Mouse (Mus musculus) A20 (cell line): ENCODE measurements around the gene Celsr1.
"Not testable (repeated sequence)": the region's sequence is repeated elsewhere in the genome, so short reads cannot be mapped to it uniquely, and the experiment has no call there.

ENCODE experiments used
- DNase-seq: peaks from one replicate; pipeline ENCODE4 v3.0.0-alpha.2; 2011; ENCODE audit warnings: low read depth, low spot score

Gene Celsr1

DNA sequence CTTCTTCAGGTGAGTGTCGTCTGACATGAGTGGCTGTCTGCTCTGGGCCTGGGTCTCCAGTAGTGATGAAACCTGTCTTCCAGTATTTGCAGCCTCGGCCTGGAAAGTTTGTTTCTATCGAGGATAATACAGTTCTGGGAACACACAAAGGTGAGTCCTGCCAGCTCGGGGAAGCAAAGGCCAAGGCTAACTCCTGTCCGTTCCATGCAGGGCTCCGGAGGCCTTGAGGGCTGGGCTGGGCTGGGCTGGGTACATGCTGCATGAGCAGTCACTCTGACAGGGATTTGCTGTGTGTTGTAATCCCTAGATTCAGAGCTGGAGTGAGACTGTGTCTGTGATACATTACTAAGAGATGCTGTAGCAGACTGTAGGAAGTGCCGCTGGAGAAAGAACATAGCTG lies 139.7 kb downstream of the Celsr1 start:
- no peak for DNase-seq

DNA sequence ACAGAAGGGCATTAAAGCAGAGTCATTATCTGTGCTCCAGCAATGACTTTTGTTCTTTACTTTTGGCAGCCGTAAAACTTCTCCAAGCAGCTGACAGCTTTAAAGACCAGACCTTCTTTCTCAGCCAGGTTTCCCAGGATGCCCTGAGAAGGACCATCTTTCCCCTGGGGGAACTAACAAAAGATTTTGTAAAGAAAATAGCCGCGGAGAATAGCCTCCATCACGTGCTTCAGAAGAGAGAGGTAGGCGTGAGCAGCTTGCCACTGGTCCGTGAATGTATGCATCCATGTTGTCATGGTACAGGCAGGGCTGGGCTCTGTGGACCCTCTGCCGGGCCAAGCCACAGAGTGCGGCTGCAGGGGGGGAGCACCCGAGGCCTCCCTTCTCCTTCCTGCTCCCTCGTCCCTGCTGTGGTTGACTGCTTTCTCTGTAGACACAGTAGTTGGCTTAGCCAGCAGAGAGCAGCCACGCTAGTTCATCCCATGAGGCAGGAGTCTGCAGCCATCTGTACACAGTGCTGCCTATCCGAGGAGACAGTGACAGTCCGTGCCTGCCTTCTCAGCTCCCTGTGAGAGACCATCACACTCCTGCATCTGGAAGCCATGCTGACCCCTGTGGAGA lies 141.0 kb downstream of the Celsr1 start:
- no peak for DNase-seq

DNA sequence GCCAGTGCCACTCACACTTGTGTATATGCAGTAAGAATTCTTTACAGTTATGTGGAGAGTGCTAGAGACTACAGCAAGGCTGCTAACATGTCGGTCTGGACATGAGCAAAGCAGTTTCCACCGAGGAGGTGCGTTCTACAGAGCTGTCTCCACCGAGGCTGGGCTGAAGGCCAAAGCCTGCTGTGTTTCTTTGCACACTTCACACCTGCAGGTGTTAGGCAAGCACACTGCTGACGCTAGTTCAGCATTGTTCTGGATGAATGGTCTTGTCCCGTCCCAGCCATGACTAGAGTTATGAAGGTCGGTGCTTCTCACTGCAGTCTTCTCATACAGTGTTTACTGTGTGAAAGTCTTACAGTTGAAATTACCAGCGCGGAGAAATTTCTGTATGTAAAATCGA lies 141.6 kb downstream of the Celsr1 start:
- DNase-seq, result no peak

DNA sequence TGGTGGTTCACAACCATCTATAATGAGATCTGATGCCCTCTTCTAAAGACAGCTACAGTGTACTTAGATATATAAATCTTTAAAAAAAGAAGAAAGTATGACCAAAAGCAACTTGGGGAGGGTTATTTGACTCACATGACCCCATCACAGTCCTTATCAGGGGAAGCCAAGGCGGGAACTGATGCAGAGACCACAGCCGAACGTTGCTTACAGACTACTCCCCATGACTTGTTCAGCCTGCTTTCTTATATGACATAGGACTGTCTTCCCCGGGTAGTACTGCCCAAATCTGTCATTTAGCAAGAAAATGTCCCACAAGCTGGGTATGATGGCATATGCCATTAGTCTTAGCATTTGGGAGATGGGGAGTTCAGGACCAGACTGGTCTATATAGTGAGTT lies 144.3 kb downstream of the Celsr1 start:
- no peak for DNase-seq

DNA sequence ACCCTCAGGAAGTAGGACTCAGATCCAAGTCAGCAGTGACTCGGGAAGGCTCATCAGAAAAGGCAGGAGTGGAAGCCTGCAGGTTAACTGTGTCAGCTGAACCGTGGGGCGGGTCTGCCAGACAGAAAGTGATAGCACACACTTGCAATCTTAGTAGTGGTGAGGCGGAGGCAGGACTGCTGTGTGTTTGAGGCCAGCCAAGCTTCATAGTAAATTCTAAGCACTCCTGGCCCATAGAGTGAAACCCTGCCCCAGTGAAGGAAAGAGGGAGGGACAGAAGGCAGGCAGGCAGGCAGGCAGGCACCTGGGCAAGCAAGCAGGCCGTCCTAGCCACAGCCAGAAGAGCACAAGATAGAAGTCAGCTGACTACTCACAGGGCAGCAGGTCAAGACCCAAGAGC lies 148.0 kb downstream of the Celsr1 start:
- no peak for DNase-seq

DNA sequence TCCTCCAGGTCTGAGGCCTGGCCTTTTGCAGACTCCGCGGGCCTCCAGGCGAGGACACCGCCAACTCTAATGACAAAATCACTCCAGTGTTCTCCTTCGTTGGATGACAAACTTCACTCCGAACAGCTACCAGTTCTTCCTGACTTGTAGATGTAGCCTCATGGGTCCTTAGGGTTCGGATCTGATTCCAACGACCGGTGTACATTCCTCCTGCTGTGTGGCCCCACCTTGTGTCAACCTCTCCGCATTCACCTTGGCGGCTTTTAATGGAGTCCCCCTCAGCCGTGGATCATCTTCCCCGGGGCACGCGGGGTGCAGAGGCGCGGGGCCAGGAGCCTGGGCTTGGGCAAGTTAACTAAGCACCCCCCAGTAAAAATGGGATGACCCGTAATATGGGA lies 154.1 kb downstream of the Celsr1 start:
- no peak for DNase-seq

DNA sequence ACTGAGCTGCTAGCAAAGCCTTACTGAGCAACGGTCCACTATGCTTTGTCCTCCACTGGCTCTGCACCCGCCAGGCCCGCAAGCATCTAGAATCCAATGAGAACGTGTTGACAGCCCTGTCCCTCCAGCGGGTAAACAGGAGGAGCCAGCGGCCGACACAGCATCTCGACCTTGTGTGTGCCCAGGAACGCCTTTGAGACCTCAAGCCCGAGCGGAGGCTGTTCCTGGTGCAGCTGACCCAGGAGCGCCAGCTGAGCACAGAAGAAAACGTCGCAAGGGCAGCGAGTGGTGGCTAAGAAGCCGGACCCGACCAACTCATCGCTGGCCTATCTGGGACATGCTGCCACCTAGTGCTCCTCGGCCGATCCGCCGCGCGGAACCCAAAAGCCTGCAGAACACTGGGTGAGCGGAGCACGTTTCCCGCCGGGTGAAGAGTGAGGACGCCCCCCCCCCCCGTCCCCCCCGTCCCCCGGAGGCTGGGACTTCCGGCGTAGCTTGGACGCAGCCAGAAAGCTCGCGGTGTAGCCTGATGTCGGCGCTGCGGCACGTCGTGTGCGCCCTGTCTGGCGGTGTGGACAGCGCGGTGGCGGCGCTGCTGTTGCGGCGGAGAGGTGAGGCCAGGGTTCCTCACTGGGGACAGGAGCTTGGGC lies 154.6 kb downstream of the Celsr1 start, which contains the start of gene Trmu:
Gene Trmu, plus strand, starts transcription at position 465 of the 650 bp plus-strand sequence.
- peak; percentile 91 for DNase-seq

DNA sequence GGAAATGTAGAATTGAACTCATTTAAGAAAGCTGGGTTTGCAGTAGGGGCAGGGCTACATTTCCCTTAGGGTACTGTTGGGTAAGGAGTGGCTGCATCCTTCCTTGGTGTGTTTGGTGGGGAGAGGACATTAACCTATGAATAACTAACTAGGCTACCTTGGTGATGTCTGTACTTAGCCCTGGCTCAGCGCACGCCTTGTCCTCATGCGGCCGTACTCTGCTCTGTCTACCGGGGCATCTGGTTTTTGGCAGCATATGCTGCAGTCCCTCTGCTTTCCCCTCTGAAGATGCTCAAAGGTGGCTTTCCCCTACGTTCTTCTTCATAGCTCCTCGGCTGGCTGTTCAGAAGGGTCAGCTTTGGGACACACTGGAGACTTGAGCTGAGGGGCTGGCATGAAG lies 156.2 kb downstream of the Celsr1 start:
- no peak for DNase-seq

DNA sequence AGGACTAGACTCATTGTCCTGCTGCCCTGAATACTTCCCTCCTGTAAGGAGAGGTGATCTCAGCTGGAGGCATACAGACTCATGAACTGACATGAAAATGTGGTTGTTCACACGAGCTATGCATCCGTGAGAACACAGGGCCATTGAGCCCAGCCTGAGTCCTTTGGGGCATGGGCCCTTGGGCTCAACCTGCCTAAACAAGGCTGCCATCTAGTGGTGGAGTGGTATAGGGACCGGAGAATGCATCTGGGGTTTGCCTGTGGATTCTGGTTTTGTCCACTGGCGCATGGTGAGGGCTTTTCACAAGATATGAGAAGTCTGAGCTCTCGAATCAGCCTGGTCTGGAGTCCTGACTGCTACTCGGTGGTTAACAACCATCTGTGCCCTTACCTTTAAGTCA lies 165.9 kb downstream of the Celsr1 start:
- DNase-seq, result peak; percentile 65

DNA sequence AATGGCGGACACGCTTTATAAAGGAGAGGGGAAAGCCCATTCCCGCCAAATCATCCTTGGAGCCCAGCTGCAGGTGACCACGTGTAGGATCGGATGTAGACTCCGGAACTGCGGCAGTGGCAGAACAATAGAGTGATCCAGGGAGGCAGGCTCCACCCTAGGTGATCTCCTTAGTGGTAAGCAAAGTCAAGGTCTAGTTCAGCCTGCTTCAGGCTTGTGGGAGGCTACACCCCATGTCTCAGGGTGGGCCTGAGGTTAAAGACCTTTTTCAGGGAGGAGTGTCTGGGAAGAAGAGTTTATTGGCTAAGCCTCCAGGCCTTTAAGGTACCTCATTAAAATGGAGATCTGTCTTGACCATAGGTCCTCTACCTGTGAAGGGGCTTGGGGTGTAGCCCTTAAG lies 167.7 kb downstream of the Celsr1 start:
- DNase-seq, result not testable (repeated sequence)

DNA sequence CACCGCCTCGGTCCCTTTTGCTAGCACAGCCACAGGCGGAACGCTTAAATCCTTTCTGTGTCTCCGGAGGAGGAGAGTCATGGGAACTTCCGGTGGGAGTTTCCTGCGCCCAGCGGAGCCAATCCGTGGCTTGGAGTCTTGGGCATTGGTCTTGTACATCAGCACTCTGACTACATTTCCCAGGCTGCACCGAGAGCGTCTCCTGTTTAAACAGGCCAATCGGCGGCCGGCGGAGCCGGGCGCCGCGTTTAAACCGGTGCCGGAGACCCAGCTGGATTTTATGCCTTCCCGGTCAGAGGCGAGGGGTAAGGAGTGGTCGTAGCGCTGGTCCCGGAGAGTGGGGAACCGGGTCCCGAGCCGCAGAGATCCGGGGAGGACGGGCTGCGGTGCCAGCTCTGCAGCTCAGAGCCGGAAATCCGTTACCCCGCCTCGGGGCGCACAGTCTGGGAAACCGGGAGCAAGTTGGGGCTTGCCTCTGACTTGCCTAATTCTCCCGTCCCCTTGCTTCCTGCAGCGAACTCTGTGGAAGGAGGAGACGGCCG lies 174.0 kb downstream of the Celsr1 start, which contains the start of gene Gtse1:
Gene Gtse1, plus strand, starts transcription at position 256 of the 542 bp plus-strand sequence.
- peak; percentile 95 for DNase-seq

DNA sequence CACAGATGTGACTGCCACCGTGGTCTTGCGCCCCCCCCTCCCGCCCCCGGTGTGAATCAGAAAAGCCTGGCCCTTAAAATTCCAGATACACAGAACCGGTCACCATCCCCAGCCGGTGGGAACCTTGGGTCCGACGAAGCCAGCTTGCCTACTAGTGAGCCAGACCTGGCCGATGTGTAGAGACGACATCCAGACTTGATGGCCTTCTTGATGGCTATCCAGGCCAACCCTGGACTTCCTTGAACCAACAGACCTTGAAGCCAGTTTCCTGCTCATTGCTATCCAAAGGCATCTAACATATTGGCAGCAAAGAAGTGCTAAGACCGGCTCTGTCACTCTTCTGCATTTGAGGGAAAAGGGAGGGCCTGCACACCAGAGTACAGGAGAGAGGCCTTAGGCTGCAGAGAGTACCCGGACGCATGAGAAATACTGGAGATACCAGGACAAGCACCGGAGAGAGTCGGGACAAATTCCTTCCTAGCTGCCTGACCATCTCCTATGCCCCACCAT lies 174.5 kb downstream of the Celsr1 start:
- DNase-seq, result no peak

DNA sequence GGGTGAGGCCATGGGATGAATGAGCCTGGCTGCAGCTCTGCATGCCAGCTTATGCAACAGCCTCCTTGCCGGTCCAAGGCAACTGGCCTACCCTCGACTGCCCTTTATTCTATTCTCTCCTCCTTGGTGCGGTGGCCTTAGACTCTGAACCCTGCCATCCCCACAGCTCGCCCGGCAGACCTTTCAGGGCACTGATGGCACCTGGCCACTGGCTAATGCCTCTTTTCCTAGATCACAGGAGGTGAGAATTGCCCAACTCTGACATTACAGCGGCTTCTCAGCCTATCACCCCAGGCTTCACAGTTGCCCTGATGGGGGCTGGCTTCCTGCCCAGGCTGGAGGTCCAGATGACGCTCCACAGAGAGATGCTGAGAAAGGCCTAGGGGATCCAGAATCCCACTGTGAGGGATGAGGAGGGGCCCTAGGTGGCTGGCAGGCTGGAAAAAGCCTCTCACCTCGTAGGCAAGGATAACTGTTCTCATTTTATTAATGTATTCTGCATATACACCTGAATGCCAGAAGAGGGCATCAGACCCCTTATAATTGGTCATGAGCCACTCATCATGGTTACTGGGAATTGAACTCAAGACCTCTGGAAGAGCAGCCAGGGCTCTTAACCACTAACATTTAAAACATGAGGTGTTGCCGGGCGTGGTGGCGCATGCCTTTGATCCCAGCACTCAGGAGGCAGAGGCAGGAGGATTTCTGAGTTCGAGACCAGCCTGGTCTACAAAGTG lies 181.8 kb downstream of the Celsr1 start:
- DNase-seq, result peak; percentile 29
